Mouse (Mus musculus): ENCODE measurements at regions not wholly inside any gene's neighbourhood (a gene's known extent, or its start where the extent isn't known, plus 50 kb on each side); places are given as distances from the start of the nearest gene placed in this dataset.
"Not testable (repeated sequence)": the region's sequence is repeated elsewhere in the genome, so short reads cannot be mapped to it uniquely, and the experiment has no call there.

- not testable (repeated sequence) for DNase-seq (ENCODE audit: low read depth, low spot score)
These were observed 189.2 kb upstream of the Rapgef5 start for GRCm38 (mm10) chr12:117327086-117327485.

- DNase-seq (ENCODE audit: low read depth, low spot score): no peak
These were observed 185.9 kb upstream of the Rapgef5 start for GRCm38 (mm10) chr12:117330418-117330817.

- DNase-seq (ENCODE audit: low read depth, low spot score): no peak
These were observed 179.4 kb upstream of the Rapgef5 start for GRCm38 (mm10) chr12:117336856-117337255.

- no peak for DNase-seq (ENCODE audit: low read depth, low spot score)
These were observed 174.0 kb upstream of the Rapgef5 start for GRCm38 (mm10) chr12:117342321-117342720.

- DNase-seq (ENCODE audit: low read depth, low spot score): no peak
These were observed 173.2 kb upstream of the Rapgef5 start for GRCm38 (mm10) chr12:117343121-117343520.

- DNase-seq (ENCODE audit: low read depth, low spot score): not testable (repeated sequence)
These were observed 172.7 kb upstream of the Rapgef5 start for GRCm38 (mm10) chr12:117343605-117344004.

- DNase-seq (ENCODE audit: low read depth, low spot score): peak; percentile 67
These were observed 171.8 kb upstream of the Rapgef5 start for GRCm38 (mm10) chr12:117344266-117345087.

GRCm38 (mm10) chr12:117345088-117345977 is 170.9 kb upstream of the Rapgef5 start:
- DNase-seq (ENCODE audit: low read depth, low spot score): peak; percentile 89

GRCm38 (mm10) chr12:117346091-117346490 is 170.2 kb upstream of the Rapgef5 start:
- no peak for DNase-seq (ENCODE audit: low read depth, low spot score)

GRCm38 (mm10) chr12:117347135-117347534 is 169.1 kb upstream of the Rapgef5 start:
- no peak for DNase-seq (ENCODE audit: low read depth, low spot score)

GRCm38 (mm10) chr12:117348516-117348915 is 167.8 kb upstream of the Rapgef5 start:
- DNase-seq (ENCODE audit: low read depth, low spot score): no peak

- DNase-seq (ENCODE audit: low read depth, low spot score): peak; percentile 68
These were observed 164.4 kb upstream of the Rapgef5 start for GRCm38 (mm10) chr12:117351900-117352299.

GRCm38 (mm10) chr12:117352511-117352910 is 163.8 kb upstream of the Rapgef5 start:
- no peak for DNase-seq (ENCODE audit: low read depth, low spot score)

GRCm38 (mm10) chr12:117352938-117353337 is 163.3 kb upstream of the Rapgef5 start:
- peak; percentile 60 for DNase-seq (ENCODE audit: low read depth, low spot score)

- no peak for DNase-seq (ENCODE audit: low read depth, low spot score)
These were observed 158.5 kb upstream of the Rapgef5 start for GRCm38 (mm10) chr12:117357811-117358210.

- DNase-seq (ENCODE audit: low read depth, low spot score): no peak
These were observed 157.4 kb upstream of the Rapgef5 start for GRCm38 (mm10) chr12:117358891-117359290.

GRCm38 (mm10) chr12:117360215-117360614 is 156.1 kb upstream of the Rapgef5 start:
- no peak for DNase-seq (ENCODE audit: low read depth, low spot score)

- no peak for DNase-seq (ENCODE audit: low read depth, low spot score)
These were observed 154.5 kb upstream of the Rapgef5 start for GRCm38 (mm10) chr12:117361826-117362225.

- DNase-seq (ENCODE audit: low read depth, low spot score): not testable (repeated sequence)
These were observed 152.8 kb upstream of the Rapgef5 start for GRCm38 (mm10) chr12:117363457-117363856.

- DNase-seq (ENCODE audit: low read depth, low spot score): no peak
These were observed 151.1 kb upstream of the Rapgef5 start for GRCm38 (mm10) chr12:117365181-117365580.

- no peak for DNase-seq (ENCODE audit: low read depth, low spot score)
These were observed 150.4 kb upstream of the Rapgef5 start for GRCm38 (mm10) chr12:117365876-117366275.

- no peak for DNase-seq (ENCODE audit: low read depth, low spot score)
These were observed 137.9 kb upstream of the Rapgef5 start for GRCm38 (mm10) chr12:117378297-117378887.

Measured in mesoderm, embryonic 11.5 days (tissue).